Mouse (Mus musculus) midbrain, embryonic 13.5 days (tissue): ENCODE measurements around the gene Gm5148. TPM values are rescaled to one million over a fixed set of nuclear protein-coding genes. Genes with fewer than 3 reads are reported as not detected.
A peak's percentile ranks its signal among the peaks of the same experiment; 100 is the strongest.

Experiments
- ATAC-seq: fragments of 200-750 bp; cut with Nextera tagmentation; 2 replicates; pipeline ENCODE4 v1.8.0; 2017; ENCODE audit warnings: mild to moderate bottlenecking, moderate TSS enrichment, moderate library complexity
- H3K27ac ChIP-seq: fragments of 300-500 bp; sonication (generic); 2 replicates; pipeline ENCODE4 v1.5.1; 2015; ENCODE audit warnings: inconsistent platforms, mild to moderate bottlenecking, moderate library complexity
- H3K27me3 ChIP-seq: fragments of 300-500 bp; sonication (generic); 2 replicates; pipeline ENCODE4 v1.6.1; 2015; ENCODE audit warnings: mild to moderate bottlenecking, inconsistent platforms
- H3K36me3 ChIP-seq: fragments of 300-500 bp; sonication (generic); 2 replicates; pipeline ENCODE4 v1.6.1; 2015; ENCODE audit warnings: mild to moderate bottlenecking, inconsistent platforms
- H3K4me1 ChIP-seq: fragments of 300-500 bp; sonication (generic); replicated peaks from 2 replicates; pipeline ENCODE4 v1.6.1; 2015; ENCODE audit warnings: inconsistent platforms
- H3K4me2 ChIP-seq: fragments of 300-500 bp; sonication (generic); replicated peaks from 2 replicates; pipeline ENCODE4 v1.6.1; 2015; ENCODE audit warnings: moderate library complexity, mild to moderate bottlenecking, inconsistent platforms
- H3K4me3 ChIP-seq: fragments of 300-500 bp; sonication (generic); replicated peaks from 2 replicates; pipeline ENCODE4 v1.5.1; 2015; ENCODE audit warnings: mild to moderate bottlenecking, inconsistent platforms
- H3K9ac ChIP-seq: fragments of 300-500 bp; sonication (generic); replicated peaks from 2 replicates; pipeline ENCODE4 v1.6.1; 2015; ENCODE audit warnings: mild to moderate bottlenecking, inconsistent platforms
- H3K9me3 ChIP-seq: fragments of 300-500 bp; sonication (generic); 2 replicates; pipeline ENCODE4 v1.6.1; 2016; ENCODE audit warnings: mild to moderate bottlenecking, inconsistent platforms
- WGBS: fragments of 180-500 bp; shearing (Covaris S2); methylation state at CpG from one replicate; pipeline ENCODE4 v1.1.7; 2015; 5-methylcytosine and 5-hydroxymethylcytosine counted together
- polyA plus RNA-seq: library from polyadenylated mRNA; unstranded; fragments of >200 nt; fragmentation: Nextera tagmentation; extraction: Ambion mirVana; gene quantifications from 2 replicates; pipeline ENCODE4 v1.2.1, GENCODE M21; 2015

Gm5148 gene
- polyA plus RNA-seq, 1 experiment from 2014 or later = 6.0 TPM

- WGBS = 66% methylated on average over 8 of the region's 8 CpGs
- peaks cover 58% of the 10 kb centered on the region for H3K27me3 ChIP-seq
- ATAC-seq = no peak
Measured at GRCm38 (mm10) chr3:37676291-37676690, 48.0 kb downstream of the Gm5148 start.

GRCm38 (mm10) chr3:37675056-37675525, 49.2 kb downstream of the Gm5148 start:
- Histone ChIP-seq H3K27me3 (peaks cover 62% of the 10 kb centered on the region), H3K4me1 (peaks cover 25% of the 10 kb centered on the region), H3K4me2 (no peak overlapping the region), H3K4me3 (no peak overlapping the region), H3K9ac (no peak overlapping the region), H3K9me3 (no peaks in the 10 kb centered on the region), H3K36me3 (no peaks in the 10 kb centered on the region), H3K27ac (no peak overlapping the region)
- 89% methylated on average over 11 of the region's 11 CpGs for WGBS
- no peak for ATAC-seq

More at GRCm38 (mm10) chr3:37676291-37676690, 48.0 kb downstream of the Gm5148 start:
- no peaks in the 10 kb centered on the region for H3K36me3 ChIP-seq
- H3K4me3 ChIP-seq = no peak overlapping the region
- peaks cover 25% of the 10 kb centered on the region for H3K4me1 ChIP-seq
- H3K27ac ChIP-seq = no peak overlapping the region
- H3K9ac ChIP-seq = no peak overlapping the region
- no peak overlapping the region for H3K4me2 ChIP-seq
- H3K9me3 ChIP-seq = no peaks in the 10 kb centered on the region

- peak overlapping the region; percentile 17; the same call in 1 of the 2 replicates for H3K4me2 ChIP-seq
- WGBS = 22% methylated on average over 13 of the region's 13 CpGs
- H3K27me3 ChIP-seq = peaks cover 76% of the 10 kb centered on the region
Measured at GRCm38 (mm10) chr3:37673513-37674261, 50.6 kb downstream of the Gm5148 start.

GRCm38 (mm10) chr3:37672266-37673040, 51.8 kb downstream of the Gm5148 start:
- WGBS = 4% methylated on average over 15 of the region's 15 CpGs
- peak; percentile 71 for ATAC-seq
- H3K36me3 ChIP-seq = peaks cover 3% of the 10 kb centered on the region; the same call in 1 of the 2 replicates
- peaks cover 78% of the 10 kb centered on the region for H3K27me3 ChIP-seq
- H3K9me3 ChIP-seq = peaks cover 16% of the 10 kb centered on the region
- H3K4me3 ChIP-seq = no peak overlapping the region
- no peak overlapping the region for H3K9ac ChIP-seq
- peak overlapping the region; percentile 19 for H3K4me2 ChIP-seq
- H3K4me1 ChIP-seq = peaks cover 25% of the 10 kb centered on the region
- H3K27ac ChIP-seq = no peak overlapping the region

More at GRCm38 (mm10) chr3:37673513-37674261, 50.6 kb downstream of the Gm5148 start:
- no peak overlapping the region for H3K4me3 ChIP-seq
- no peak overlapping the region for H3K27ac ChIP-seq
- peaks cover 25% of the 10 kb centered on the region for H3K4me1 ChIP-seq
- no peak overlapping the region; the same call in 1 of the 2 replicates for H3K9ac ChIP-seq
- ATAC-seq = peak; percentile 82
- peaks cover 13% of the 10 kb centered on the region for H3K9me3 ChIP-seq
- no peaks in the 10 kb centered on the region; the same call in 1 of the 2 replicates for H3K36me3 ChIP-seq

- 97% methylated on average over 20 of the region's 20 CpGs for WGBS
- Histone ChIP-seq H3K27me3 (peaks cover 65% of the 10 kb centered on the region), H3K4me3 (no peak overlapping the region), H3K27ac (no peak overlapping the region), H3K9ac (no peak overlapping the region), H3K36me3 (peaks cover 3% of the 10 kb centered on the region; the same call in 1 of the 2 replicates), H3K4me1 (peaks cover 39% of the 10 kb centered on the region), H3K4me2 (no peak overlapping the region), H3K9me3 (peaks cover 20% of the 10 kb centered on the region)
- no peak for ATAC-seq
Measured at GRCm38 (mm10) chr3:37669100-37669499, 55.2 kb downstream of the Gm5148 start.

GRCm38 (mm10) chr3:37668652-37669051, 55.6 kb downstream of the Gm5148 start:
- no peak overlapping the region for H3K27ac ChIP-seq
- no peak for ATAC-seq
- WGBS = 89% methylated on average over 12 of the region's 12 CpGs

GRCm38 (mm10) chr3:37667736-37668135, 56.6 kb downstream of the Gm5148 start:
- ATAC-seq = no peak
- Histone ChIP-seq H3K4me3 (no peak overlapping the region), H3K4me1 (peaks cover 25% of the 10 kb centered on the region), H3K36me3 (peaks cover 3% of the 10 kb centered on the region; the same call in 1 of the 2 replicates), H3K27ac (no peak overlapping the region), H3K27me3 (peaks cover 63% of the 10 kb centered on the region), H3K9ac (no peak overlapping the region), H3K9me3 (peaks cover 20% of the 10 kb centered on the region), H3K4me2 (no peak overlapping the region)
- 30% methylated on average over 7 of the region's 7 CpGs for WGBS

More at GRCm38 (mm10) chr3:37668652-37669051, 55.6 kb downstream of the Gm5148 start:
- Histone ChIP-seq H3K4me1 (peaks cover 34% of the 10 kb centered on the region), H3K4me3 (no peak overlapping the region), H3K4me2 (no peak overlapping the region), H3K9ac (no peak overlapping the region), H3K9me3 (peaks cover 20% of the 10 kb centered on the region), H3K27me3 (peaks cover 64% of the 10 kb centered on the region), H3K36me3 (peaks cover 3% of the 10 kb centered on the region; the same call in 1 of the 2 replicates)

- H3K9me3 ChIP-seq = peaks cover 20% of the 10 kb centered on the region
- 0 out of 2 replicates have a peak overlapping the region, but pooled peaks have one; percentile 51 for H3K27ac ChIP-seq
- no peak for ATAC-seq
Measured at GRCm38 (mm10) chr3:37667119-37667467, 57.2 kb downstream of the Gm5148 start.

GRCm38 (mm10) chr3:37666291-37667118, 57.8 kb downstream of the Gm5148 start:
- H3K9ac ChIP-seq = no peak overlapping the region
- ATAC-seq = peak; percentile 94
- no peak overlapping the region for H3K4me3 ChIP-seq
- 0 out of 2 replicates have a peak overlapping the region, but pooled peaks have one; percentile 0 for H3K4me2 ChIP-seq
- H3K9me3 ChIP-seq = peaks cover 20% of the 10 kb centered on the region
- H3K36me3 ChIP-seq = peaks cover 3% of the 10 kb centered on the region; the same call in 1 of the 2 replicates
- peak overlapping the region; percentile 51 for H3K27ac ChIP-seq
- WGBS = 6% methylated on average over 9 of the region's 9 CpGs
- H3K4me1 ChIP-seq = peaks cover 17% of the 10 kb centered on the region
- peaks cover 58% of the 10 kb centered on the region for H3K27me3 ChIP-seq

More at GRCm38 (mm10) chr3:37667119-37667467, 57.2 kb downstream of the Gm5148 start:
- peaks cover 59% of the 10 kb centered on the region for H3K27me3 ChIP-seq
- 0 out of 2 replicates have a peak overlapping the region, but pooled peaks have one; percentile 0 for H3K4me2 ChIP-seq
- H3K4me3 ChIP-seq = no peak overlapping the region
- peaks cover 18% of the 10 kb centered on the region for H3K4me1 ChIP-seq
- peaks cover 3% of the 10 kb centered on the region; the same call in 1 of the 2 replicates for H3K36me3 ChIP-seq
- H3K9ac ChIP-seq = no peak overlapping the region
- WGBS = 17% methylated on average over 2 of the region's 2 CpGs
